In genomic region chr12:110736641-110737040, GRCm38 (mm10) we compare ENCODE assay signal across 8 mouse cellular contexts. TPM values are rescaled to one million over a fixed set of nuclear protein-coding genes. Genes with fewer than 3 reads are reported as not detected.
DNase-seq lines count a peak whose midpoint lies in the region; ATAC-seq and TF ChIP-seq lines count a peak whose summit lies in the region.

No protein-coding gene starts in this region.

- no peaks in the 10 kb centered on the region for H3K27me3 ChIP-seq in testis, adult 2 months (ENCODE audit: control insufficient read depth, insufficient read depth, low read length)
- no peaks in the 10 kb centered on the region for H3K27me3 ChIP-seq in embryonic facial prominence, embryonic 12.5 days
- H3K27me3 ChIP-seq in limb, embryonic 11.5 days (ENCODE audit: control insufficient read depth, insufficient read depth, low read length) = no peaks in the 10 kb centered on the region
- H3K27me3 ChIP-seq in stomach, embryonic 14.5 days (ENCODE audit: control insufficient read depth, insufficient read depth, low read length) = no peaks in the 10 kb centered on the region

- intact Hi-C loops in gastrocnemius, adult 2 months (cut with DNase I) = loop anchor here (5.0 kb wide), 4 partner anchors 46 to 134 kb away; partner anchors contain the start of genes Dync1h1 and Mok

- H3K9ac ChIP-seq in embryonic facial prominence, embryonic 12.5 days = no peak overlapping the region
- H3K9ac ChIP-seq in limb, embryonic 11.5 days (ENCODE audit: low read length) = no peak overlapping the region
- H3K9ac ChIP-seq in stomach, embryonic 14.5 days (replicated peaks; ENCODE audit: low read depth, low read length) = no peak overlapping the region

- H3K36me3 ChIP-seq in testis, adult 2 months (ENCODE audit: control insufficient read depth, insufficient read depth, low read length) = no peaks in the 10 kb centered on the region; the same call in 1 of the 2 replicates
- no peaks in the 10 kb centered on the region for H3K36me3 ChIP-seq in embryonic facial prominence, embryonic 12.5 days
- no peaks in the 10 kb centered on the region for H3K36me3 ChIP-seq in limb, embryonic 11.5 days (ENCODE audit: control insufficient read depth, insufficient read depth, low read length)
- H3K36me3 ChIP-seq in stomach, embryonic 14.5 days (ENCODE audit: control insufficient read depth, insufficient read depth, low read length) = no peaks in the 10 kb centered on the region

- TF ChIP-seq CTCF in testis, adult 2 months (IDR thresholded peaks at IDR 0.05; ENCODE audit: control insufficient read depth, insufficient read depth, insufficient replicate concordance, low read depth, low read length) = no peak
- no peak for TF ChIP-seq CTCF in gastrocnemius, adult 2 months (IDR thresholded peaks at IDR 0.05)

- peaks cover 7% of the 10 kb centered on the region for H3K4me1 ChIP-seq in testis, adult 2 months (ENCODE audit: control insufficient read depth, insufficient read depth, low read length)
- H3K4me1 ChIP-seq in embryonic facial prominence, embryonic 12.5 days = peaks cover 13% of the 10 kb centered on the region
- H3K4me1 ChIP-seq in limb, embryonic 11.5 days (ENCODE audit: control insufficient read depth, insufficient read depth, low read length) = peaks cover 10% of the 10 kb centered on the region
- peaks cover 13% of the 10 kb centered on the region for H3K4me1 ChIP-seq in stomach, embryonic 14.5 days (ENCODE audit: control insufficient read depth, insufficient read depth, low read length)

- H3K4me3 ChIP-seq in testis, adult 2 months (ENCODE audit: control insufficient read depth, low read depth, low read length) = peak overlapping the region; percentile 97
- peak overlapping the region; percentile 84; the same call in 1 of the 2 replicates for H3K4me3 ChIP-seq in embryonic facial prominence, embryonic 12.5 days
- 0 out of 2 replicates have a peak overlapping the region, but pooled peaks have one; percentile 99 for H3K4me3 ChIP-seq in limb, embryonic 11.5 days (ENCODE audit: low read depth, low read length)
- peak overlapping the region; percentile 100; the same call in 1 of the 2 replicates for H3K4me3 ChIP-seq in stomach, embryonic 14.5 days (ENCODE audit: low read depth, low read length)
- H3K4me3 ChIP-seq in gastrocnemius, adult 2 months = no peak overlapping the region; the same call in 1 of the 2 replicates

- peak overlapping the region; percentile 77 for H3K4me2 ChIP-seq in embryonic facial prominence, embryonic 12.5 days (replicated peaks)
- H3K4me2 ChIP-seq in limb, embryonic 11.5 days (ENCODE audit: low read depth, severe bottlenecking) = peak overlapping the region; percentile 90
- H3K4me2 ChIP-seq in stomach, embryonic 14.5 days (replicated peaks; ENCODE audit: low read depth, low read length) = peak overlapping the region; percentile 72

- 15% methylated on average over 4 of the region's 4 CpGs for WGBS in embryonic facial prominence, embryonic 12.5 days
- WGBS in limb, embryonic 11.5 days = 16% methylated on average over 4 of the region's 4 CpGs
- 9% methylated on average over 4 of the region's 4 CpGs for WGBS in stomach, embryonic 14.5 days

- no peak overlapping the region for H3K27ac ChIP-seq in testis, adult 2 months (ENCODE audit: control insufficient read depth, insufficient read depth, low read depth, low read length)
- no peak overlapping the region for H3K27ac ChIP-seq in embryonic facial prominence, embryonic 12.5 days
- no peak overlapping the region for H3K27ac ChIP-seq in limb, embryonic 11.5 days (replicated peaks; ENCODE audit: low read depth, low read length)
- no peak overlapping the region for H3K27ac ChIP-seq in stomach, embryonic 14.5 days (ENCODE audit: low read length)
- no peak overlapping the region for H3K27ac ChIP-seq in gastrocnemius, adult 2 months

- DNase-seq in testis, postnatal 14 days (ENCODE audit: low spot score) = no peak
- peak; percentile 28 for DNase-seq in limb, embryonic 11.5 days (ENCODE audit: low spot score)
- DNase-seq in right cerebral cortex, postnatal 14 days = no peak
- DNase-seq in cerebellum, postnatal 4 days (ENCODE audit: low spot score in 2 of 2) = no peak
- no peak for DNase-seq in gastrocnemius, adult 2 months

- H3K9me3 ChIP-seq in embryonic facial prominence, embryonic 12.5 days = no peaks in the 10 kb centered on the region
- no peaks in the 10 kb centered on the region for H3K9me3 ChIP-seq in limb, embryonic 11.5 days (ENCODE audit: control insufficient read depth, low read length)
- H3K9me3 ChIP-seq in stomach, embryonic 14.5 days (ENCODE audit: control insufficient read depth, low read depth, low read length) = no peaks in the 10 kb centered on the region

- no peak for TF ChIP-seq POLR2A in testis, adult 2 months (IDR thresholded peaks at IDR 0.05; ENCODE audit: control insufficient read depth, low read depth, low read length)

- no peak for ATAC-seq in embryonic facial prominence, embryonic 12.5 days (ENCODE audit: insufficient number of reproducible peaks, insufficient read depth, low FRiP score, low TSS enrichment)
- no peak for ATAC-seq in limb, embryonic 11.5 days (ENCODE audit: insufficient number of reproducible peaks, low FRiP score, low TSS enrichment, low read depth)
- ATAC-seq in stomach, embryonic 14.5 days (ENCODE audit: insufficient number of reproducible peaks, insufficient read depth, low FRiP score, low read depth) = no peak

RNA-seq across cellular contexts. Expression of gene Wdr20, which starts 1.1 kb away (rescaled TPM):
- 15.0 and 17.0 TPM in 2 replicates for polyA plus RNA-seq in testis, adult 2 months (2012; rRNA removed)
- 30.1 and 31.7 TPM in 2 replicates for polyA plus RNA-seq in embryonic facial prominence, embryonic 12.5 days (2016; fragmentation: Nextera tagmentation; extraction: Ambion mirVana)
- polyA plus RNA-seq in limb, embryonic 11.5 days (2014; fragmentation: Nextera tagmentation; extraction: Ambion mirVana) = 21.6 and 23.2 TPM in 2 replicates
- 25.1 and 27.6 TPM in 2 replicates for polyA plus RNA-seq in stomach, embryonic 14.5 days (2014; fragmentation: Nextera tagmentation; extraction: Ambion mirVana)
- total RNA-seq in gastrocnemius, adult 2 months (2021) = 10 to 100 TPM; 18.9 to 22.0 TPM

RNA-seq across cellular contexts. Expression of gene Hsp90aa1, which starts 34.1 kb away (rescaled TPM):
- 592 and 736 TPM in 2 replicates for polyA plus RNA-seq in testis, adult 2 months (2012; rRNA removed)
- 841 and 859 TPM in 2 replicates for polyA plus RNA-seq in embryonic facial prominence, embryonic 12.5 days (2016; fragmentation: Nextera tagmentation; extraction: Ambion mirVana)
- polyA plus RNA-seq in limb, embryonic 11.5 days (2014; fragmentation: Nextera tagmentation; extraction: Ambion mirVana) = 1,253 and 1,280 TPM in 2 replicates
- 825 and 887 TPM in 2 replicates for polyA plus RNA-seq in stomach, embryonic 14.5 days (2014; fragmentation: Nextera tagmentation; extraction: Ambion mirVana)
- 10 to 100 TPM; 45.5 to 89.1 TPM for total RNA-seq in gastrocnemius, adult 2 months (2021)

RNA-seq across cellular contexts. Expression of gene 1700001K19Rik, which starts 54.2 kb away (rescaled TPM):
- 745 and 752 TPM in 2 replicates for polyA plus RNA-seq in testis, adult 2 months (2012; rRNA removed)
- 0.24 TPM in 1 of 2 replicates, not detected in the other for polyA plus RNA-seq in embryonic facial prominence, embryonic 12.5 days (2016; fragmentation: Nextera tagmentation; extraction: Ambion mirVana)
- polyA plus RNA-seq in limb, embryonic 11.5 days (2014; fragmentation: Nextera tagmentation; extraction: Ambion mirVana) = 0.20 and 0.27 TPM in 2 replicates
- polyA plus RNA-seq in stomach, embryonic 14.5 days (2014; fragmentation: Nextera tagmentation; extraction: Ambion mirVana) = not detected in 2 replicates
- not detected for total RNA-seq in gastrocnemius, adult 2 months (2021)

Comparison
In these comparisons a context has a peak if more than half of its experiments do, and no peak if none do; other contexts are left out.
1. RNA of gene 1700001K19Rik, which starts 54.2 kb away (polyA plus RNA-seq): 745 to 752 TPM in testis, adult 2 months; 0.20 to 0.27 TPM in limb, embryonic 11.5 days, 0.24 TPM in embryonic facial prominence, embryonic 12.5 days and not detected in stomach, embryonic 14.5 days; every median in the first group is over 100 times any median in the second.
2. Peak in every context shown above with its lines, with median percentiles within 50 percentile points of each other: H3K4me2 ChIP-seq.